Mouse (Mus musculus) large intestine, adult 2 months (tissue): ENCODE results near the gene Olfr1201. TPM values are rescaled to one million over a fixed set of nuclear protein-coding genes. Genes with fewer than 3 reads are reported as not detected.

ENCODE experiments used
- DNase-seq: peaks from one replicate; pipeline ENCODE4 v3.0.0-alpha.2; 2012; ENCODE audit warnings: low read depth, low spot score
- WGBS: fragments of 180-500 bp; shearing (Covaris S2); methylation state at CpG from one replicate; pipeline ENCODE4 v1.1.7; 2018; 5-methylcytosine and 5-hydroxymethylcytosine counted together
- polyA plus RNA-seq: library from polyadenylated mRNA; depleted of rRNA; stranded (reverse); fragments of >200 nt; gene quantifications from 2 replicates; pipeline ENCODE4 v1.2.3, GENCODE M21; 2012; rRNA removed

Gene Olfr1201
- not detected in 2 replicates for polyA plus RNA-seq

- no peak for DNase-seq
- 72% methylated on average over 6 of the region's 6 CpGs for WGBS
Observed at GRCm38 (mm10) chr2:88792736-88793135, at the start of gene Olfr1201. Gene Olfr1201 (plus strand): TSS chr2:88793036.

- no peak for DNase-seq
- WGBS, result 64% methylated on average over 3 of the region's 3 CpGs
Observed at GRCm38 (mm10) chr2:88743379-88743778, 49.5 kb upstream of the Olfr1201 start.

DNA sequence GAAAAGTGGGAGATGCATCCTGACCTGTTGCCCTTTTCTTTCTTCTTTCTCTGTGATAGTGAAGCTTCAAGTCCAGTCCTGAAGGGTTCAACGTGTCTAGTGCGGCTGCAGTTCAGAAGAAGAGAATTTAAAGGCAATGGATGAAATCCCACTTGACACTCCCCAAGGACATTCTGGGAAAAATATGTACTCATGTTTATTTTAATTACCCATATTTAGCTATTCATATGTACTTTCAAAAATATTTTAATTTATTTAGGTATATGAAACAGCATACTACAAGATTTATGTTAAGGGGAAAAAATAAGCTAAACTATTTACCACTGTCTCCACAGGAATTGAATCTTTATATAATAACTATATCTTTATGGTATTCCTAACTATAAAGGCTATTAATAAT, 41.6 kb upstream of the Olfr1201 start, which contains the start of gene Olfr1198:
Olfr1198 (minus strand) TSS at position 101 of the 400 bp plus-strand sequence.
- WGBS, result 93% methylated on average over 2 of the region's 2 CpGs
- DNase-seq, result no peak

DNA sequence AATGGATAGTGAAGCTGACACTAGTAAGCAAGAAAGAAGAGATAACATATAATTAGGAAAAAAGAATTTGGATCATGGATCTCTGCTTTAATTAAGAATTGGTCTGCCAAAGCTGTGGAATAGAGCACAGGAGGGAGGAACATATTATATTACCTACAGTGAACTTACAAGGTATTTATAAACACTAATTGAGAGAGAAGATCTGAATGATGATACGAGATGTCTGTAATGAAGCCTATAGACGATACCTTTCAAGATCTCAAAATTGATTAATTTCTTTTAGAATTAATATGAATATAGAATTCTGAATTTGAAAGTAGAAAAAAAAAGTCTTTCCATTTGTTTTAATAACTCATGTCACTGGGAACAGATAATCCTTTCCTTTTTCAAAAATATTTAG, 32.5 kb upstream of the Olfr1201 start, which contains the start of gene Olfr1199:
Olfr1199 (minus strand) TSS at position 101 of the 400 bp plus-strand sequence.
- 88% methylated on average over 2 of the region's 2 CpGs for WGBS

DNA sequence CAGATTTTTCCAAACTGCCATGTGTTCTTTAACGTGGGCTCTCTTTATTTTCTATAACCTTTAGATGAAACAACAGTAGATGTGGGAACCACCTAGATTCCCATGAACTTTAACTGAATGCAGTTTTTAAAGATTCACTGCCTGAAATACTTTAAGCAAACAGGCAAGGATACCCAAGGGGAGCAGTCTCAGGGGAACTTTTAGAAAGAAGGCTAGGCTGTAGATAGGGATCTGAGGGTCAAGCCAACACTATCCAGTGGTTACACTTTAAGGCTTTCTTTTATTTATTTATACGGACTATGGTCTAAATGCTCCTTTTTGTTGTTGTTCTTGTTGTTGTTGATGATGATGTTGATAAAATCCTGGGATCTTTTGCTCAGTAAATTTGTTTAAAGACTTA, 22.4 kb upstream of the Olfr1201 start, which contains the start of gene Olfr1200:
Olfr1200 (minus strand) TSS at position 101 of the 400 bp plus-strand sequence.
- no peak for DNase-seq
- WGBS, result 68% methylated on average over 2 of the region's 2 CpGs

More for the DNA sequence above, 32.5 kb upstream of the Olfr1201 start, which contains the start of gene Olfr1199:
- no peak for DNase-seq

GRCm38 (mm10) chr2:88814196-88814595, 21.4 kb downstream of the Olfr1201 start, which contains the start of gene Olfr1202:
Gene Olfr1202 (plus strand): TSS chr2:88814496.
- DNase-seq, result no peak
- 71% methylated on average over 1 of the region's 1 CpGs for WGBS

GRCm38 (mm10) chr2:88829437-88829836, 36.6 kb downstream of the Olfr1201 start, which contains the start of gene Olfr1205:
Gene Olfr1205 (plus strand): TSS chr2:88829737.
- DNase-seq, result no peak
- WGBS, result 76% methylated on average over 2 of the region's 2 CpGs

- WGBS, result 27% methylated on average over 2 of the region's 2 CpGs
- DNase-seq, result no peak
Observed at GRCm38 (mm10) chr2:88838477-88838876, 45.6 kb downstream of the Olfr1201 start.

Other genes starting within 250 kb of the Olfr1201 start
- gene Olfr1188, start 236.1 kb upstream of the Olfr1201 start, polyA plus RNA-seq, result not detected in 2 replicates
- not detected in 2 replicates for gene Olfr1189, start 206.6 kb upstream of the Olfr1201 start, polyA plus RNA-seq
- gene Olfr1191-ps1, start 152.5 kb upstream of the Olfr1201 start, polyA plus RNA-seq, result not detected in 2 replicates
- not detected in 2 replicates for gene Olfr1192-ps1, start 144.5 kb upstream of the Olfr1201 start, polyA plus RNA-seq
- gene Olfr1193, start 117.4 kb upstream of the Olfr1201 start, polyA plus RNA-seq, result not detected in 2 replicates
- not detected in 2 replicates for gene Olfr1195, start 103.8 kb upstream of the Olfr1201 start, polyA plus RNA-seq
- not detected in 2 replicates for gene Olfr1196, start 88.4 kb upstream of the Olfr1201 start, polyA plus RNA-seq
- gene Olfr1197, start 60.7 kb upstream of the Olfr1201 start, polyA plus RNA-seq, result not detected in 2 replicates
- not detected in 2 replicates for gene Olfr1198, start 41.7 kb upstream of the Olfr1201 start, polyA plus RNA-seq
- gene Olfr1199, start 32.6 kb upstream of the Olfr1201 start, polyA plus RNA-seq, result not detected in 2 replicates
- gene Olfr1200, start 22.5 kb upstream of the Olfr1201 start, polyA plus RNA-seq, result not detected in 2 replicates
- gene Olfr1202, start 21.5 kb downstream of the Olfr1201 start, polyA plus RNA-seq, result not detected in 2 replicates
- gene Olfr1205, start 36.7 kb downstream of the Olfr1201 start, polyA plus RNA-seq, result not detected in 2 replicates
- gene Olfr1204, start 56.3 kb downstream of the Olfr1201 start, polyA plus RNA-seq, result not detected in 2 replicates
- gene Olfr1206, start 70.2 kb downstream of the Olfr1201 start, polyA plus RNA-seq, result not detected in 2 replicates
- gene Olfr1208, start 109.3 kb downstream of the Olfr1201 start, polyA plus RNA-seq, result not detected in 2 replicates
- not detected in 2 replicates for gene Olfr1209, start 122.1 kb downstream of the Olfr1201 start, polyA plus RNA-seq
- not detected in 2 replicates for gene Olfr1211, start 145.1 kb downstream of the Olfr1201 start, polyA plus RNA-seq
- gene Olfr1212, start 160.9 kb downstream of the Olfr1201 start, polyA plus RNA-seq, result not detected in 2 replicates
- not detected in 2 replicates for gene Gm13762, start 187.2 kb downstream of the Olfr1201 start, polyA plus RNA-seq
- not detected in 2 replicates for gene Olfr1214, start 199.6 kb downstream of the Olfr1201 start, polyA plus RNA-seq
- gene Olfr1215, start 213.9 kb downstream of the Olfr1201 start, polyA plus RNA-seq, result not detected in 2 replicates
- not detected in 2 replicates for gene Olfr1216, start 225.3 kb downstream of the Olfr1201 start, polyA plus RNA-seq
- not detected in 2 replicates for gene Olfr1217, start 239.0 kb downstream of the Olfr1201 start, polyA plus RNA-seq